Mouse (Mus musculus) ES-Bruce4 (cell line): ENCODE measurements around the gene Gtf2f1. TPM values are rescaled to one million over a fixed set of nuclear protein-coding genes. Genes with fewer than 3 reads are reported as not detected.
A peak's percentile ranks its signal among the peaks of the same experiment; 100 is the strongest.
"Not testable (repeated sequence)": the region's sequence is repeated elsewhere in the genome, so short reads cannot be mapped to it uniquely, and the experiment has no call there.

ENCODE experiments used
- H3K27ac ChIP-seq: 2 replicates; pipeline ENCODE4 v1.5.1; 2012; ENCODE audit warnings: low read length, inconsistent platforms; ENCODE audit not compliant: insufficient read depth
- H3K27me3 ChIP-seq: 2 replicates; pipeline ENCODE4 v1.6.1; 2012; ENCODE audit warnings: mild to moderate bottlenecking, low read length, inconsistent platforms; ENCODE audit not compliant: control insufficient read depth, poor library complexity, insufficient read depth, severe bottlenecking
- H3K36me3 ChIP-seq: 2 replicates; pipeline ENCODE4 v1.6.1; 2012; ENCODE audit warnings: inconsistent platforms, mild to moderate bottlenecking, low read length, moderate library complexity; ENCODE audit not compliant: control insufficient read depth, poor library complexity, insufficient read depth, severe bottlenecking
- H3K4me1 ChIP-seq: one replicate; pipeline ENCODE4 v1.8.1; 2011; ENCODE audit warnings: low read length; ENCODE audit not compliant: control insufficient read depth, insufficient read depth
- H3K4me3 ChIP-seq: 2 replicates; pipeline ENCODE4 v1.5.1; 2011; ENCODE audit warnings: low read depth, mild to moderate bottlenecking, low read length
- H3K9ac ChIP-seq: 2 replicates; pipeline ENCODE4 v1.6.1; 2012; ENCODE audit warnings: low read depth, mild to moderate bottlenecking, inconsistent platforms; ENCODE audit not compliant: poor library complexity, severe bottlenecking
- H3K9me3 ChIP-seq: replicated peaks from 2 replicates; pipeline ENCODE4 v1.6.1; 2012; ENCODE audit warnings: mild to moderate bottlenecking, low read length, inconsistent platforms; ENCODE audit not compliant: control insufficient read depth, poor library complexity, insufficient read depth, severe bottlenecking
- CTCF ChIP-seq: IDR thresholded peaks from one replicate; pipeline ENCODE4 v1.8.1; 2011; ENCODE audit warnings: low read depth, low read length
- EP300 ChIP-seq: IDR thresholded peaks from 2 replicates; pipeline ENCODE4 v1.6.1; 2011; ENCODE audit warnings: low read depth, low read length; ENCODE audit not compliant: insufficient read depth
- POLR2A ChIP-seq: IDR thresholded peaks from one replicate; pipeline ENCODE4 v1.8.1; 2011; ENCODE audit warnings: low read length; ENCODE audit not compliant: insufficient read depth
- polyA plus RNA-seq: library from polyadenylated mRNA; stranded (reverse); fragments of >200 nt; gene quantifications from 2 replicates; pipeline ENCODE4 v1.2.4, GENCODE M21; 2011; ENCODE audit warnings: low read depth; ENCODE audit not compliant: missing spikeins, insufficient read depth, insufficient read length

The Gtf2f1 gene
- polyA plus RNA-seq, 1 experiment, result 74.1 TPM

GRCm38 (mm10) chr17:57051679-57052078 lies 40.6 kb upstream of the Gtf2f1 start:
- H3K4me3 ChIP-seq, H3K36me3 ChIP-seq, H3K27me3 ChIP-seq, H3K9ac ChIP-seq, H3K27ac ChIP-seq, H3K9me3 ChIP-seq, H3K4me1 ChIP-seq: not testable (repeated sequence)
- TF ChIP-seq CTCF, result peak; percentile 10

DNA sequence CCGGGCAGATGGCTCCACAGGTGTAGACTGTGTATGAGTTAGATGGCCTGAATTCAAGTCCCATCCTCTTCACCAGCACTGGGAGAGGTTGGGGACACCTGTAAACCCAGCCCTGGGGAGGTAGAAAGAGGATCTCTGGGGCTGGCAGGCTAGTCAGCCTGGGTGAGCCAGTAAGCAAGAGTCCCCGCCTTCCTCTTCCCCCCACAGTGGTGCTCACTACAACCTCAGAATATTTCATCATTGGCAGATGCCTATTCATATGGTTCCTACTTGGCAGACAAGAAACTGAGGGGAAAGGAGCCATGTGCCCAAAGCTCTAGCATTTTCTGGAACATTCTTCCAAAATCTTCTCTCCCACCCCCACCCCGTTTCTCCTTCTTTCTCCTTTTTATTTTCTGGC lies 37.7 kb upstream of the Gtf2f1 start:
- no peaks in the 10 kb centered on the region for H3K9me3 ChIP-seq
- TF ChIP-seq POLR2A (no peak), CTCF (no peak), EP300 (no peak)
- peaks cover 2% of the 10 kb centered on the region for H3K4me1 ChIP-seq
- no peaks in the 10 kb centered on the region for H3K36me3 ChIP-seq
- H3K9ac ChIP-seq, result no peak overlapping the region
- no peak overlapping the region for H3K4me3 ChIP-seq
- no peak overlapping the region for H3K27ac ChIP-seq
- no peaks in the 10 kb centered on the region for H3K27me3 ChIP-seq

- no peak overlapping the region for H3K9ac ChIP-seq
- peaks cover 2% of the 10 kb centered on the region for H3K4me1 ChIP-seq
- no peak overlapping the region for H3K27ac ChIP-seq
- H3K27me3 ChIP-seq, result no peaks in the 10 kb centered on the region
- no peaks in the 10 kb centered on the region for H3K9me3 ChIP-seq
- H3K36me3 ChIP-seq, result no peaks in the 10 kb centered on the region
- peak overlapping the region; percentile 26 for H3K4me3 ChIP-seq
- TF ChIP-seq POLR2A, result no peak
- TF ChIP-seq CTCF, result no peak
- TF ChIP-seq EP300, result no peak
Observed at GRCm38 (mm10) chr17:57047406-57047805, 36.3 kb upstream of the Gtf2f1 start.

GRCm38 (mm10) chr17:57041554-57041953 lies 30.5 kb upstream of the Gtf2f1 start, which contains the start of gene Slc25a41:
Gene Slc25a41 (minus strand): TSS chr17:57041654.
- Histone ChIP-seq H3K27ac (no peak within 1 kb of the TSS), H3K9ac (no peak within 1 kb of the TSS), H3K4me1 (no peaks in the 10 kb centered on the region), H3K9me3 (no peaks in the 10 kb centered on the region), H3K36me3 (no peaks in the 10 kb centered on the region), H3K4me3 (no peak within 1 kb of the TSS), H3K27me3 (no peaks in the 10 kb centered on the region)
- TF ChIP-seq EP300, result no peak
- TF ChIP-seq CTCF, result no peak
- TF ChIP-seq POLR2A, result no peak

DNA sequence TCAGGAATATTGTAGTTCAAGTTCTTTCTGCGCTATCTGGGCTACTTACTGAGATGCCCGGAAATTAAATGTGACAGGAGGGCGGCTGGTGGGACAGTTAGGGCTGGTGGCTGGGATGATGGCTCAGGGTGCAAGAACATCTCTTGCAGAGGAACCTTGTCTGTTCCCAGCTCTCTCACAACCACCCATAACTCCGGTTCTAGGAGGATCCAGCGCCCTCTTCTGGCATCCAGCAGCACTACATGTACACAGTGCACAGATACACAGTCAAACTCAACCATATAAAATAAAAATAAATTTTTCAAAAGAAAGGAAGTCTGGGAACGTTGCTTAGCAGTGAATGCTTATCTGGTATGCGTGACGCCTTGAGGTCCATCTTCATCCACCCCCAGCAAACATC lies 27.9 kb upstream of the Gtf2f1 start:
- Histone ChIP-seq H3K27me3 (no peaks in the 10 kb centered on the region), H3K36me3 (no peaks in the 10 kb centered on the region), H3K27ac (no peak overlapping the region), H3K9me3 (no peaks in the 10 kb centered on the region), H3K9ac (peak overlapping the region; percentile 17; the same call in 1 of the 2 replicates), H3K4me3 (peak overlapping the region; percentile 32; the same call in 1 of the 2 replicates), H3K4me1 (no peaks in the 10 kb centered on the region)
- TF ChIP-seq EP300, result no peak
- no peak for TF ChIP-seq POLR2A
- peak; percentile 77 for TF ChIP-seq CTCF

DNA sequence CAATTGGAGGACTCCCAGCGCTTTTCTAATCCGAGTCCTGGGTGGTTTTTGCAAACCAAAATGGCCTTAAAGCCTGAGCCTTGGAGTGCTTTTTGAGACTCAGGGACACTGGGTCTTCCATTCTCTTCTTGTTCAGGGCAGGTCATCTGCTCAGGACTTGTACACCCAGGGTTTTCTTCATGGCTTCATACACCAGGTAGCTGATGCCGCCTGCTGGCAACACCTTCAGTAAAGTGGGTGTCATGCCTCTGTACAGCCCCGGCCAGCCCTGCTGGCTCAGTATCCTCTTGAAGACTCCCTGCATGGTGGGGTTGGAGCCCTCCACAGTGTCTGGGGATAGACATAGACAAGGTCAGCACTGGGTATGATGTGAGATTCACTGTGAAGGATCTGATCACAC lies 21.8 kb upstream of the Gtf2f1 start:
- Histone ChIP-seq H3K9me3 (no peaks in the 10 kb centered on the region), H3K4me3 (peak overlapping the region; percentile 88), H3K27me3 (no peaks in the 10 kb centered on the region), H3K4me1 (no peaks in the 10 kb centered on the region), H3K9ac (peak overlapping the region; percentile 93), H3K27ac (no peak overlapping the region; the same call in 1 of the 2 replicates), H3K36me3 (peaks cover 9% of the 10 kb centered on the region)
- TF ChIP-seq CTCF (no peak), EP300 (no peak), POLR2A (no peak)
